Mouse (Mus musculus) CH12.LX (cell line): ENCODE measurements around the gene Pigu. TPM values are rescaled to one million over a fixed set of nuclear protein-coding genes. Genes with fewer than 3 reads are reported as not detected.

Source experiments
- DNase-seq: peaks from one replicate; pipeline ENCODE4 v3.0.0-alpha.2; 2013; ENCODE audit errors: extremely low read depth
- H3K27ac ChIP-seq: 2 replicates; pipeline ENCODE4 v1.5.1; 2012; ENCODE audit warnings: low read depth, mild to moderate bottlenecking, control low read depth, moderate library complexity; ENCODE audit not compliant: insufficient read depth
- H3K27me3 ChIP-seq: replicated peaks from 2 replicates; pipeline ENCODE3; 2012; ENCODE audit warnings: inconsistent platforms
- H3K36me3 ChIP-seq, 2 experiments: replicated peaks in 1 of 2; 2 replicates each; pipeline versions ENCODE3 to v1.6.1; 2012; ENCODE audit warnings: inconsistent platforms in 1 of 2, low read length in 1 of 2, mild to moderate bottlenecking in 1 of 2, mixed read lengths in 1 of 2, moderate library complexity in 1 of 2; ENCODE audit not compliant: control insufficient read depth in 1 of 2, insufficient read depth in 1 of 2
- H3K4me1 ChIP-seq, 2 experiments: 2 replicates each; pipeline ENCODE4 v1.6.1; 2012; ENCODE audit warnings: inconsistent platforms in 1 of 2, moderate library complexity in 1 of 2; ENCODE audit not compliant: insufficient read depth in 2 of 2, control insufficient read depth in 1 of 2
- H3K4me2 ChIP-seq: 2 replicates; pipeline ENCODE4 v1.6.1; 2012; ENCODE audit warnings: low read depth, mild to moderate bottlenecking, control low read depth; ENCODE audit not compliant: poor library complexity, insufficient read depth, severe bottlenecking
- H3K4me3 ChIP-seq, 3 experiments: fragments of 150-350 bp in 1 of 3; sonication (generic) in 1 of 3; replicated peaks in 1 of 3; 2 replicates each; pipeline versions ENCODE3 to v1.5.1; 2011 to 2012; ENCODE audit warnings: low read depth in 2 of 3, low read length in 2 of 3, mild to moderate bottlenecking in 2 of 3, moderate library complexity in 2 of 3, control low read depth in 1 of 3, improper control_type of control experiment in 1 of 3, inconsistent platforms in 1 of 3, mixed read lengths in 1 of 3; ENCODE audit not compliant: poor library complexity in 1 of 3
- H3K79me2 ChIP-seq: replicated peaks from 2 replicates; pipeline ENCODE4 v1.6.1; 2012; ENCODE audit warnings: mild to moderate bottlenecking, moderate library complexity; ENCODE audit not compliant: control insufficient read depth, poor library complexity, insufficient read depth, severe bottlenecking; ENCODE audit errors: extremely low read depth
- H3K9ac ChIP-seq: 2 replicates; pipeline ENCODE4 v1.6.1; 2012; ENCODE audit warnings: low read depth, mild to moderate bottlenecking, control low read depth, moderate library complexity; ENCODE audit not compliant: insufficient read depth
- H3K9me3 ChIP-seq: replicated peaks from 2 replicates; pipeline ENCODE3; 2012; ENCODE audit warnings: low read length, inconsistent platforms, mixed read lengths
- CHD1 ChIP-seq: IDR thresholded peaks from 2 replicates; pipeline ENCODE4 v1.6.1; 2012; ENCODE audit warnings: low read depth, low read length, improper control_type of control experiment, inconsistent platforms
- CHD2 ChIP-seq: IDR thresholded peaks from 2 replicates; pipeline ENCODE4 v1.6.1; 2011; ENCODE audit warnings: low read length, improper control_type of control experiment
- CTCF ChIP-seq, 2 experiments: IDR thresholded peaks in 1 of 2; conservative IDR thresholded peaks in 1 of 2; 2 replicates each; pipeline ENCODE4 v1.5.1; 2011 to 2012; ENCODE audit warnings: low read depth in 2 of 2, low read length in 2 of 2, improper control_type of control experiment in 1 of 2, inconsistent platforms in 1 of 2, mild to moderate bottlenecking in 1 of 2, moderate library complexity in 1 of 2
- E2F4 ChIP-seq: IDR thresholded peaks from 2 replicates; pipeline ENCODE4 v1.6.1; 2011; ENCODE audit warnings: low read depth, low read length, improper control_type of control experiment; ENCODE audit not compliant: insufficient replicate concordance
- ELF1 ChIP-seq: IDR thresholded peaks from 2 replicates; pipeline ENCODE4 v1.6.1; 2014; ENCODE audit warnings: low read depth, mild to moderate bottlenecking, inconsistent platforms, low read length, improper control_type of control experiment
- ETS1 ChIP-seq: conservative IDR thresholded peaks from 2 replicates; pipeline ENCODE4 v1.6.1; 2012; ENCODE audit warnings: low read depth, mild to moderate bottlenecking, inconsistent platforms, low read length, improper control_type of control experiment, moderate library complexity
- GABPA ChIP-seq: IDR thresholded peaks from 2 replicates; pipeline ENCODE4 v1.6.1; 2012; ENCODE audit warnings: low read depth, low read length, improper control_type of control experiment, inconsistent platforms; ENCODE audit not compliant: insufficient replicate concordance
- IRF4 ChIP-seq: IDR thresholded peaks from 2 replicates; pipeline ENCODE4 v1.6.1; 2014; ENCODE audit warnings: low read depth, mild to moderate bottlenecking, inconsistent platforms, low read length, improper control_type of control experiment
- JUND ChIP-seq: conservative IDR thresholded peaks from 2 replicates; pipeline ENCODE4 v1.6.1; 2011; ENCODE audit warnings: low read depth, low read length, improper control_type of control experiment
- MAFK ChIP-seq: IDR thresholded peaks from 2 replicates; pipeline ENCODE4 v1.6.1; 2011; ENCODE audit warnings: low read length, improper control_type of control experiment; ENCODE audit not compliant: insufficient replicate concordance
- MAX ChIP-seq: IDR thresholded peaks from 2 replicates; pipeline ENCODE4 v1.6.1; 2011; ENCODE audit warnings: low read length, improper control_type of control experiment
- MEF2A ChIP-seq: IDR thresholded peaks from 2 replicates; pipeline ENCODE4 v1.6.1; 2014; ENCODE audit warnings: low read depth, mild to moderate bottlenecking, inconsistent platforms, low read length, improper control_type of control experiment, borderline replicate concordance
- MXI1 ChIP-seq: IDR thresholded peaks from 2 replicates; pipeline ENCODE4 v1.6.1; 2011; ENCODE audit warnings: mild to moderate bottlenecking, low read depth, low read length, improper control_type of control experiment
- MYC ChIP-seq: IDR thresholded peaks from 2 replicates; pipeline ENCODE4 v1.6.1; 2011; ENCODE audit warnings: low read depth, mild to moderate bottlenecking, improper control_type of control experiment, low read length
- NELFE ChIP-seq: IDR thresholded peaks from 2 replicates; pipeline ENCODE4 v1.6.1; 2011; ENCODE audit warnings: low read depth, low read length, improper control_type of control experiment
- POLR2AphosphoS2 ChIP-seq: IDR thresholded peaks from 2 replicates; pipeline ENCODE4 v1.6.1; 2011; ENCODE audit warnings: low read depth, low read length, improper control_type of control experiment
- RAD21 ChIP-seq: IDR thresholded peaks from 2 replicates; pipeline ENCODE4 v1.6.1; 2011; ENCODE audit warnings: low read depth, mild to moderate bottlenecking, low read length, improper control_type of control experiment, moderate library complexity
- SMC3 ChIP-seq: IDR thresholded peaks from 2 replicates; pipeline ENCODE4 v1.6.1; 2011; ENCODE audit warnings: low read depth, low read length, improper control_type of control experiment
- UBTF ChIP-seq: IDR thresholded peaks from 2 replicates; pipeline ENCODE4 v1.6.1; 2012; ENCODE audit warnings: low read depth, mild to moderate bottlenecking, inconsistent platforms, low read length, improper control_type of control experiment, moderate library complexity
- USF2 ChIP-seq: conservative IDR thresholded peaks from 2 replicates; pipeline ENCODE4 v1.6.1; 2011; ENCODE audit warnings: low read depth, low read length, improper control_type of control experiment
- dilution Hi-C: fragments of 300-500 bp; cut with MboI; formaldehyde crosslinking; loops from 2 replicates; pipeline ENCODE4 v1.14.3; 2020; ENCODE audit warnings: low sequenced_read_pairs; ENCODE audit not compliant: extremely low pct_unique_long_range_greater_than_20kb, extremely low pct_ligation_motif_present
- in situ Hi-C: fragments of 300-500 bp; cut with MboI; formaldehyde crosslinking; loops from 3 replicates; pipeline ENCODE4 v1.14.3; 2019; ENCODE audit warnings: low sequenced_read_pairs, low pct_ligation_motif_present, low pct_unique_long_range_greater_than_20kb, mixed read lengths
- polyA plus RNA-seq: library from polyadenylated mRNA; unstranded; fragments of >175 nt; gene quantifications from 2 replicates; pipeline ENCODE4 v1.2.1, GENCODE M21; 2012; ENCODE audit warnings: low read depth; ENCODE audit not compliant: insufficient read length
- total RNA-seq, 2 experiments: library from RNA; depleted of rRNA; stranded (reverse); fragments of 300-350 nt in 1 of 2; fragments of >200 nt in 1 of 2; gene quantifications; 2 replicates each; pipeline ENCODE4 v1.2.3; 2012 to 2014

Gene Pigu
- total and polyA plus RNA-seq, 3 experiments: 29.0 to 57.3 (median 39.1) TPM

DNA sequence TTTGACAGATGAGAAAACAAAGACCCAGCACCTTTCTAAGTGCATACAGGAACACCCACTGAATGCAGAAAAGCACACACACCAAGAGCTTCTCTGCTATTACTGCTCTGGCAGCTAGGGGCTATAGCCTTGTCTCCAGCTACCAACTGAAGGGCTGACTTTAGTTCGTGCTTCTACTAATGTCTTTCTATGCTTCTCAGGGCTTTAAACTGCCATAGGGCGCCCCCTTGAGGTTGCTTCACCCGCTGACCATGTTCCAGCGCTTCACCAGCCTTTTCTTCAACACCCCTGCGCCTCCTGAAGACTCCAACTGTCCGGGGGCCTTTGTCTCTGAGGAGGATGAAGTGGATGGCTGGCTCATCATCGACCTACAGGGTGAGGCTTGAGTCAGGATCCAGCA lies 27.9 kb upstream of the Pigu start:
- Histone ChIP-seq H3K4me2 (no peak overlapping the region), H3K4me3 (no peak overlapping the region), H3K27me3 (peaks cover 11% of the 10 kb centered on the region), H3K27ac (no peak overlapping the region), H3K9me3 (no peaks in the 10 kb centered on the region), H3K36me3 (peaks cover 11 to 39% of the 10 kb centered on the region in 2 experiments), H3K9ac (no peak overlapping the region), H3K4me1 (peaks cover 0 to 22% of the 10 kb centered on the region in 2 experiments; a peak in 3 of 4 replicates), H3K79me2 (no peaks in the 10 kb centered on the region)
- dilution Hi-C loops (no loop called here), in situ Hi-C loops (loop anchor here (5.0 to 25.0 kb wide), 2 partner anchors 148 to 298 kb away; partner anchors contain the start of gene Dynlrb1)
- peak; percentile 87 for DNase-seq
- TF ChIP-seq NELFE (peak; percentile 49; the same call in 1 of the 2 replicates), MAX (no peak), CHD2 (no peak), JUND (no peak), MAFK (no peak), CTCF (conservative IDR thresholded peaks at IDR 0.05 in 1 of 2, IDR thresholded peaks at IDR 0.05 in 1 of 2; ENCODE audit: low read depth in 2 of 2, low read length in 2 of 2) (peak; percentile 11 to 96; a peak in 3 of 4 replicates), SMC3 (peak; percentile 77), IRF4 (peak; percentile 46; the same call in 1 of the 2 replicates), RAD21 (peak; percentile 86), ELF1 (peak; percentile 33; the same call in 1 of the 2 replicates), MYC (0 out of 2 replicates have a peak, but pooled peaks have one; percentile 47), POLR2AphosphoS2 (no peak), MXI1 (no peak), USF2 (no peak), E2F4 (no peak), CHD1 (no peak)

DNA sequence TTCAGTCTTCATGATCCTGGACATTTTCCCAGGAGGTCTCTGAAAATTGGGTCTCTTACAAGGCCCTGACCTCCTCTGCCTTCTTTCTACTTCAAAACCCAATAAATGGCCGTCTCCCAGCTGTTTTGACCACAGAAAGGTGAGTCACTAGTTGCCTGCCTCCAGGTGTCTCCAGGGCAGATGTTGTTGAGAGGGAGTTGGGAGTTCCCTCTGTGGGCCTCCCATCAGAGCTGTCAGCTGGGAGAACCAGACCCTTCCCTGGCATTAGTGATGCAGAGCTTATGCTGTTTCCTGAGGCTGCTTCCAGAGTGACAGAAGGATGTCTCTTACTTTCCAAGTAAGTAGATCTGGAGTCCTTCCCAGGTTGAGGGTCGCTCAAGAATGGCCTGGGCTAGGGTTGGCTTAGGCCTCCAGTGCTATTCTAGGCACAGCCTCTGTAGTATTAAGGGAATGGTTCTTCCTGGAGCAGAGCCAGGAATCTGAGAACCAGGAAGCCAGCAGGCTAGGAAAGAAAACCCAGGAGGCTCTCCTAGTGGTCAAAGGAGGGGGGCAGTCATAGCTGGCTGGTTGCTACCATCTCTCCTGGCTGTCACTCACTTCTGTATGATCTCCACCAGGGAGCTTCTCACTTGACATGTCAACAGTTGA lies 25.7 kb upstream of the Pigu start:
- no peak for TF ChIP-seq ELF1
- TF ChIP-seq GABPA: no peak
- TF ChIP-seq USF2: no peak
- no peak for TF ChIP-seq MEF2A
- TF ChIP-seq RAD21: no peak
- no peak for TF ChIP-seq UBTF
- peak; percentile 71 for TF ChIP-seq ETS1
- dilution Hi-C loops: no loop called here
- H3K9ac ChIP-seq: no peak overlapping the region
- peaks cover 0 to 21% of the 10 kb centered on the region in 2 experiments for H3K36me3 ChIP-seq
- H3K79me2 ChIP-seq: no peaks in the 10 kb centered on the region
- H3K27me3 ChIP-seq: peaks cover 23% of the 10 kb centered on the region
- peak; percentile 28 for DNase-seq
- H3K9me3 ChIP-seq: no peaks in the 10 kb centered on the region
- peak overlapping the region; percentile 74; the same call in 1 of the 2 replicates for H3K4me2 ChIP-seq
- H3K4me1 ChIP-seq: peaks cover 0 to 23% of the 10 kb centered on the region in 2 experiments; a peak in 3 of 4 replicates
- H3K4me3 ChIP-seq: peak overlapping the region in 2 of 3 experiments; percentile 71 to 75
- in situ Hi-C loops: loop anchor here (25.0 kb wide), 1 partner anchor 296 kb away; no protein-coding TSS in a partner anchor
- no peak overlapping the region for H3K27ac ChIP-seq
